Mouse (Mus musculus) embryo, embryonic 9.5 days (tissue): ENCODE data around the gene Hoxc9.

Experiments used
- DNase-seq: peaks from one replicate; pipeline ENCODE4 v3.0.0-alpha.2; 2017; ENCODE audit errors: extremely low spot score

Hoxc9 gene

DNA sequence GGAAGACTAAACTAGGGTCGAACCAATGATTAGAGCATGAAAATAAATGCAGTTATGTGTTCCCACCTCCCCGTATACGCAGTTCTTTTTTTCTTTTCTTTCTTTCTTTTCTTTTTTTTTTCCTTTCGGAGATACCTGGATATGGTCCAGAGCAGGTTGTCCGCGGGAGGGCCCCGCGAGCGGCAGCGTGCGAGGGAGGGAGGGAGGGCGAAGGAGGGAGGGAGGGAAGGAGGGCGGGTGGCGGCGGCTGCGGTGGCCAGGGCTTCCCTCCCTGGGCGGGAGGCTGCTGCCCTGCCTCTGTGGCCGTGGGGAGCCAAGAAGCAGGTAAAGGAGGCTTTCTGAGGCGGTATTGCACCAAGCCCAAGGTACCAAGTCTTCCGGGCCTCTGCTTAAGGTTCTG lies at the start of gene Hoxc9:
Gene Hoxc9 (plus strand): TSS at position 269 of the 400 bp plus-strand sequence.
- no peak for DNase-seq

DNA sequence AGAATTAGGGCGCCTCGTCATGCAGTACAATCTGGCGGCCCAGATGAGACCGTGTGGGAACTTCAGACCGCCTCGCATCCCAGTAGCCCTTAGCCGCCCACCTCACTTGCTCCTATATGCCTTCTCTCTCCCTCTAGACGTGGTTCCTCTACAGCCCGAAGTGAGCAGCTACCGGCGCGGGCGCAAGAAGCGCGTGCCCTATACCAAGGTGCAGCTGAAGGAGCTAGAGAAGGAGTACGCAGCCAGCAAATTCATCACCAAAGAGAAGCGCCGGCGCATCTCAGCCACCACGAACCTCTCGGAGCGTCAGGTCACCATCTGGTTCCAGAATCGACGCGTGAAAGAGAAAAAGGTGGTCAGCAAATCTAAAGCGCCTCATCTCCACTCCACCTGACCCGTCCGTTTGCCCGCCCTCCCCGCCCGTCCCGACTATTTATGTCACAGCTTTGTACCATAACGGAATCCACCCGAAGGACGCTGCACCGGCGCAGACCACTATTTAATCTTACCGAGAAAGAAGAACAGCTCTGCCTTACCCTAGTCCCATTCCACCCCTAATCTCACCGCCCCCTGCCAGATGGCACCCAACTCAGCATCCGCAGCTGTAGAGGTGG lies 49.1 kb upstream of the Hoxc9 start:
- DNase-seq: no peak

DNA sequence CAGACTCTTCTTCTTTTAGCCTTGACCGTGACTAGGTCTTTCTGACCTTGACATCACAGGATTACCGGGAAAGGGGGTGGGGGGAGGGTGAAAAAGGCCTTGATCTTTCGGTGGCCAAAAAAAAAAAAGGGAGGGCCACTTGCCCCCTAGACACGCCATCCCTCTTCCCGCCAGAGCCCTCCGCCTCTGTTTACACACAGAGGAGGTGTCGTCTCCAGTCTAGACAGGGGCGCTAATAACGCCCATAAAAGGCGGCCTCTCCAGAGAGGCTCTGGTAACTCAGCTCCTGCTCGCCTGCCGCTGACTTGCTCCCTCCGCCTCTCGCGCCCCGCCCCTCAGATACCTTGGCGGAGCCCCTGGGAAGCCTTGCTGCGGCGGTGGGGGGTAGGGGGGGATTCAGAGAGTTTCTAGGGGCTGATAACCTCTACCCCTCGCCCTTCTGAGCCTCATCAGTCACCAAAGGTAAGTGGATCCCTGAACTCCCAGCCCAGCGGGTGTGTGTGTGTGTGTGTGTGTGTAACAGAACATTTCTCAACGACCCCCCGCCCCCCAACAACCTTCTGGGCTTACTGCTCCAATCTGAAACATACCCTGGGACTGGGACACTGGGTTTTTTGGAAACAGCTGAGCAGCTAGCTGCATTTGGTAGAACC lies 44.4 kb upstream of the Hoxc9 start:
- no peak for DNase-seq

DNA sequence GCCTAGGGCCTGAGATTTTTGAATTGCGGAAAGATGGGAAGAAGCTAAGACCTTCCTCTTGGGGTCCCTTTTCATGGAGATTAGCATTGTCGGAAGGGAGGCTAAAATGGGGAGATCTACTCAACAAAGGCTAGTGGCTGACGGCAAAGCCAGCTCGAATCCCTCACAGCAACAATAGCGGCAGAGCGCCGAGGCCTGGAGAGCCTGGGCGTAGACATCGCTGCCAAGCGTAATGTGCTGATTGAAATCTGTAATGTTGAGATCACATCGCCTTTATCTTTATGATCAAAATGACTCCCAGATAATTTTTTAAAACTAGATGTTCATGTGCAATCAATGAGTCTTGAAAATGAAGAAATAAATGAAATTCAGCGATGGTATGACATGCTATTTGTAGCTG lies 41.8 kb upstream of the Hoxc9 start:
- DNase-seq: no peak

DNA sequence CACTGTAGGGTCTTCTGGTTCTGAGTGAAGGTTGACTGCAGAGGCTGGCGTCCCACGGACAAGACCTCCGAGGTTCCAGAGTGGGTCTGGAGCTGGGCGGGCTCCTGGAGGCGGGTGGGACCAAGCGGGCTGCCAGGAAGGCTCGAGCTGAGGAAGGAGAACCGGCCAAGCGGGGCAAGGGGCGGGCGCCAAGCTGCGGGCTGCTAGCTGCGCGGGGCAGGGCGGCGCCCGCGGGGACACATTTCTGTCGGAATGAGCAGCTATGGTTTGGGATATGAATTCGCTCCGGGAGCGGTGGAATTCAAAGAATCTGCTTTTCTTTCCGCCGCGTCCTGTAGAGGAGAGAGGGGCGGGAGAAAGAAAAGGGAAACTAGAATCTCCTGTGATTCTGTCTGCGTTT lies 41.3 kb upstream of the Hoxc9 start:
- peak; percentile 64 for DNase-seq

DNA sequence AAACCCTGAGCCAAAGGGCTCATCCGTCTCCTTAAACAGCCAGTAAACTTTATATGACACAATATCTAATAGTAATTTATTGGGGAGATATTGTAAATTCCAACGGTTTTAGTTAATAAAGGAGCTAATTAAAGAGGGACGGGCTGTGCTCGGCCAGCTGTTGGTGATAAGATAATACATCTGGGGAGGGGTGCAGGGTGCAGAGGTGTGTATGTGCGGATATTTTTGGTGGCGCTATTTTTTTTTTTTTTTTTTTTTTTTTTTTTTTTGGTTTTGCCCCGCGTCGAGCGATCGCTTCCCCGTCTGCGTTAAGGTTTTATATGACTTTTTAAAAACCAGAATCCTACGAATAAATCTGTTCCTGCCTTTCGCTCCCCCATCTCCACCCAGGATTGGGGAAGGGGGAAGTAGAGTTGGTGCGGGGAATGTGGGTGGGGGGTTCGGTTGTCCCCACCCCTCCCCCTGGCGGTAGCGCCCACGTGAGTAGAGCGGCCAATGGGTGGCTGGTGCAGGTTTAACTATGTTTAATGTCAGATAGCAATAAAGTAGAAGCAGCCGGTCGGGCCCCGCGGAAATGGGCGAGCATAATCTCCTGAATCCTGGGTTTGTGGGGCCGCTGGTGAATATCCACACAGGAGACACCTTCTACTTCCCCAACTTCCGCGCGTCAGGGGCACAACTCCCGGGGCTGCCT lies 39.8 kb upstream of the Hoxc9 start, which contains the start of gene Hoxc12:
Gene Hoxc12 (plus strand): TSS at position 479 of the 694 bp plus-strand sequence.
- no peak for DNase-seq

DNA sequence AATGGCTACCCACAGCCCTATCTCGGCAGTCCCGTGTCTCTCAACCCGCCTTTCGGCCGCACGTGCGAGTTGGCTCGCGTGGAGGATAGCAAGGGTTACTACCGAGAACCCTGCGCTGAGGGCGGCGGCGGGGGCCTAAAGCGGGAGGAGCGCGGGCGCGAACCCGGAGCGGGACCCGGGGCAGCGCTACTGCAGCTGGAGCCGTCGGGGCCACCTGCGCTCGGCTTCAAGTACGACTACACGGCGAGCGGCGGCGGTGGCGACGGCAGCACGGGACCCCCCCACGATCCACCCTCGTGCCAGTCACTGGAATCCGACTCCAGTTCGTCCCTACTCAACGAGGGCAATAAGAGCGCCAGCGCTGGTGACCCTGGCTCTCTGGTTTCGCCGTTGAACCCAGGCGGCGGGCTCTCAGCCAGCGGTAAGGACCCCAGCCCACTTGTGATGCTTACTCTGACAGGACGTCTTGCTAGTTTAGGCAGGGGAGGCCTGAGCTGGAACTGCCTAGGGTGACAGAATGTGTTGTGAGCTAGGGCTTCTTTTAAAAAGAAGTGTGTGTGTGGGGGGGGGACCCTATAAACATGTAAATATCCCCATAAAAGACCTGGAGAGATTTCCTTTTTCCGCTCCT lies 39.1 kb upstream of the Hoxc9 start:
- no peak for DNase-seq

DNA sequence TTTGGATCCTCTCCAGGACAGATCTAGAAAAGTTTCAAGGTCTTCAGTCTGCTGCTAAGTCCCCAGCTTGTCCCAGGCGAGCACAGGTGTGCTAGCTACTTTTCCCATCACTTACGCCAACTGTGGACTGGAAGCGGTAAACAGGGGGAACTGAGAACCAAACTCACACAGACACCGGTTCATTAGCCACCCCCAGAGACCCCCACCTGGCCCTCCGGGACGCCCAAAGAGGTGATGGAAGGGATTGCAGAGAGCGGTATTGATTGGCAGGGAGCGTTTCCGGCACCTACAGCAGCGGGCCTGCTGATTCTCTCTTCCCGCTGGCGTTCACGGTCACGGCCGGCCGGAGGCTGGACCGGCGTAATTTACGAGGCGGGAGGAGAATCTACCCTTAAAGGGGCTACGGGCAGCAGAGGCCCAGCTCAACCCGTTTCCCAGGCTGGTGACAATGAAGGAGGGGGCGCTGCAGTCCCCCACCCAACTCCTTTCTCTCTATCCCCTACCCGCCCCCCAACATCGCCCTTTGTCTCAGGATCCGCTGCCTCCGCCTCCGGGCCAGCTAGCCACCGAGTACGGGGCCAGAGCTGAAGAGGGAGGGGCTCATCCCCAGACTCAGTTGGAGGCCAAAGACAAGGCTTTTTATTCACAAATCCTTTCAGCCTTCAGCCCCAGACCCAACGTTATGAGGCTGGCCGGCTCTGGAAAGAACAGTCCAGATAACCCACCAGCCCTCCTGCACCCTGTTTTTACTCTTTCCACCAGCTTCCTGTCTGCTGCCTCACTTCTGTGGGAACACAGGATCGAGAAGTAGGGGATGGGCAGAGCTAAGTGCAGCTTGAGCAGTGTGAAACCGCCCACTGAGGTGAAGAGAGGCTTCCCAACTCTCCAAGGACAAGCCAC lies 36.7 kb upstream of the Hoxc9 start:
- DNase-seq: no peak

DNA sequence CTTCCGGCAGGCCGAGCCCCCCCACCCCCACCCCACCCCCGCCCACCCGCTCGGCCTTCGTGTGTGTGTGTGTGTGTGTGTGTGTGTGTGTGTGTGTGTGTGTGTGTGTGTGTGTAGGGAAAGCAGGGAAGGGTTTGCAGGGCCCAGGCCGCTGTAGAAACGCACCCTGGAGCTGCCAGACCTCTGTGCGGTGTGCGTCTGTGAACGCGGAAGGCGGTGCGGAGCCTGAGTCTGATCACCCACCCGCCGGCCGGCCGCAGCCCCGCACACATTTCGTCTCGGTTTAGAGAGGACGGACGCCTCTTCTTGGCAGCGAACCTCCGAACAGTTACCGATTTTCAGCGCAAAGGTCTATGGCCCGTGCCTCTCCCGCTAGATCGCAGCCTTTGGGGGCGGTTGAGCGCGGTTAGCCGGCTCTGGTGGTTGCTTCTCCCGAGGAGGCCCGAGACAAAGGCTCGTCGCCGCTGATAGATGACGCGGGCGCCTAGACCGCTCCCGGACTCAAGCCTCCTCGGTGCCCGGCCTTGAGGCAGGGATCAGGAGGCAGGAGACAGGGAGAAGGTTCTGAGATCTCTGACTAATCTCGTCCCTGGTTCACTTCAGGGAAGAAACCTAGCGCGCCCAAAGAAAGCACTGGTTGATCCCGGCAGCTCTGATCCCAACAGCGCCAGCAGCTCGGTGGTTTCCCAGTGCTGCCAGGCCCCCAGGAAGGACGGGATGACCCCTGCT lies 33.3 kb upstream of the Hoxc9 start:
- DNase-seq: no peak

DNA sequence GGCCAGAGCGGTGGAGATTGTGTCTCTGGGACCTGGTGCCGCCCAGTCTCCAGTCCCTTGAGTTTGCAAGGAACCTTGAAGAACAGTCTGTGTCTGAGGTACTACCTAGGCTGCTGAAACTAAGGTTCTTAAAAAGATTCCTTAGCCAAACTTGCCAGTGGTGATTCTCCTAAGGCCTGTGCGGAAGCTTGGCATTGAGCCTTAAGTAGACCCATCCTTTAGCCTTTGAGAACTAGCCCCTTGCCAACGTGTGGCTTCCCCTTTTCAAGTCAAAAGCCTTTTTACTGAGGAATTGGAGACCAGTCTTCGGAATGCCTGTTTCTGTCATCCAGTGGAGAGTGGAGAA lies 32.8 kb upstream of the Hoxc9 start:
- no peak for DNase-seq

DNA sequence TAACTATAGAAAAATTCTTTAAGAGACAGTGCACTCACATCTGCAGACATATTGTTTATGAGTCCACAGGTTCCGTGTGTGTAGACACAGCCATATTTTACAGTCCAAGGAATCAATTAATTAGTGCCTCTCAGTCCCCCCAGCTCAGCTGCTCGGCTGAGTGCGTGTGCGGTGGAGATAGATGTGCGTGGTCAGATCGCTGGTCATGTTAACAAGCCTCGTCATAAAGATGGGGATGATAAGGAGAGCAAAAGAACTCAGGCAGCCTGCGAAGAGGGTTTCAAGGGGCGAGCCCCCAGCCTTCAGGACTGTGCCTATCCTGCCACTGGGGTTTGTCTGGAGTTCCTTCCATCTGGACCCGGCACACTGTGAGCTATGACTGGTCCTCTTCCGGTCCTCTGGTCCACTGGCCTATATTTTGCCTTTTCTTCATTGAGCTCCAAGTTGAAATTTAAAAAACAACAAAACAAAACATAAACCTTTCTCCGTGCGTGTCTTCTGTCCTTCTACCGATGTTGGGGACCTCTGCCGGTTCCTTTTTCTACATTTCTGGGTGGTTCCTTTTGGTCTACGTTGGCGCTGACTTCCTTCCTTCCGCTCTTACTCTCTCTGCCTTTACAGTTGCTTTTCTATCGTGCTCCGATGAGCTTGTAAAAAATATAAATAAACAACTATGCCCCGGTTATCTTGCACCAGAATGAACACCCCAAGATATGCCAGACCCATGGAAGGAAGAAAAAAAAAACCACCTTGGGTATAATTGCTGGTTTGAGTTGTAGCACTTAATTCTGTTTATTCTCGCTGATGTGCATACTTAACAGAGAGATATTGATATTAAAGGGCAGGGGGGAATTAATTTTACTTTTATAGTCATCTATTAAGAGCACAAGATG lies 30.8 kb upstream of the Hoxc9 start:
- DNase-seq: no peak

DNA sequence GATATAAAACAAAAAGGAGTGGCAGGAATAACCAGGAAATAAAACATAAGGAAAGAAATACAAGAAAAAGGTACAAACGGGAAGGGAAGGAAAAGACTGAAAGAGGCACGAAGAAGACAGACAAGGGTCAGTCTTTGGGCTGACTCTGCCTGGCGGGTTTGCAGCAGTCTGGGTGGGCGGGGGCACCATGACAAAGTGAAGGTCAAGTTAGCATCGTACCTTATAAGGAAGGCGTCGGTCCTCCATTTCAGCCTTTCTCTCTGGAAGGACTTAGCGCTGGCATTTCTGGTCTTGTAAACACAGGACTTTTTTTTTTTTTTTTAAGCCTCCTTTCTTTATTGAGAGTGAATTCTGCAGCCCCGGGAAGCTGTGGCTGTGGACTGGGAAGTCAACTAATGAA lies 29.0 kb upstream of the Hoxc9 start:
- no peak for DNase-seq

DNA sequence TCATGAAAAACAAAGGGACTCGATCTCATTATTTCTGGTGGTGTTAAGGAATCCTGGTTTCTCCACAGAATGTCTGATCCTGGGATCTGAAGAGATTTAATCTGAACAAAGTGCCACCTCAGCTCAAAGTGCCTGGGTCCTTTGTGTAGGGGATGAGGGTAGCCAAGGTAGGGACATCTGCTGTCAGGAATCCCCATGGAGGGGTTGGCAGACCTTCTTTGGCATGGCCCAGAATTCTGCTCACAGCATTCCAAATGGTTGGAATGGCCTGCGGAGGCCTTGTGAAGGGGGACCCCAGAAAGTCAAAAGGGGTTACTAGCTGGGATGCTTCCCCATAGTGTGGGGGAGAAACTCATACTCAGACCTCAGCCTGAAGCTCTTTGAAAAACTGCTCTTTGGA lies 27.4 kb upstream of the Hoxc9 start:
- no peak for DNase-seq

DNA sequence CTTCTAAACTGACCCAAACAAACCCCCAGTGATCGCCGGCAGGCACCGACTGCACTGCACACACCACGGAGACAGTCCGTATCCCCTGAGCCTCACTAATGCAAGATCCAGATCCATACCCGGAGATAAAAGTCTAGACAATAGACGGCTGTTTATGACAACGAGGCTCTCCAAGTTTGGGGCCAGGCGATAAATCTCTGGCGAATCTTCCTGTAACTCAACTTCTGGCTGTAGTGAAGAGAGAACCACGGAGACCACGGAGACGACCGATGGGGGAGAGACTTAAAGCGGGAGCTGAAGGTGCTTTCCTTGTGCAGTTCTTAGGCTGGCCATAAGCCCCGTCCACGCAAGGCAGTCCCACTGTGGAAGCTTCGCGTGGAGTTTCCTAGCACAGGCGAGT lies 26.5 kb upstream of the Hoxc9 start:
- no peak for DNase-seq

DNA sequence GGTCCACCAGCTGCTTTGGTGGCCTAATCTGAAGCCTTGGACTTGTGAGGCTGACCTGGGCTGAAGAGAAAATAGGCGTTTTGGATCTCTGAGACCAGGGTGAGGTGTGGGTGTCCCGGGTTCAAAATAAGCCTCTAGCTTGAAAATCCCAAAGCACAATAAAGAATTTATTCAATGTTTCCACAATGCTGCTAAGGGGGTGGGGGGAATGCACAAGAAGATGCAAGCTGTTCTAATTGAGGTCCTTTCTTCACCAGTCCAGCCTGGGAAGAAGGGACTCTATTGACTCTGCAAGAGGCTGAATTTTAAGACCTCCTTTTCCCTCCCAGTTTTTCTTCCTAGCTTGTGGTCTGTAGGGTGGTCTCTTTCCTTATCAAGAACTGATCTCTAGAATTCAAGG lies 25.4 kb upstream of the Hoxc9 start:
- DNase-seq: no peak

DNA sequence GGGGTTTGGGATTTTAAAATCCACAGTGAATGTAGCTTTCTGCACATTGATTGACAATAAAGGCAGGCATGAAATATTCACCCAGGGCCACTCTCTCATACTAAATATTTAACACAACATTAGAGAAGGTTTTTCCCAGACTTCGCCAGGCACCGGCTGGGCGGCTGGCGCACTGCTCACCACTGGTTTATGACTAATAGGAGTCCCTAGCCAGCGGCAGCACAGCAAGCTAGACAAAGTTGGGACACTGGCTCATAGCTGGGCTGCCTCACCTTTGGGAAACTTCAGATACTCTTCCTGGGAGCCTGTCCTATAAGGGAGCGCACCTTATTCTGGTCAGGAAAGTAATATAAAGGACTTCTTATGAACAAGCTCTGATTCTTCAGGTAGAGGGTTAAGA lies 22.7 kb upstream of the Hoxc9 start:
- DNase-seq: no peak

DNA sequence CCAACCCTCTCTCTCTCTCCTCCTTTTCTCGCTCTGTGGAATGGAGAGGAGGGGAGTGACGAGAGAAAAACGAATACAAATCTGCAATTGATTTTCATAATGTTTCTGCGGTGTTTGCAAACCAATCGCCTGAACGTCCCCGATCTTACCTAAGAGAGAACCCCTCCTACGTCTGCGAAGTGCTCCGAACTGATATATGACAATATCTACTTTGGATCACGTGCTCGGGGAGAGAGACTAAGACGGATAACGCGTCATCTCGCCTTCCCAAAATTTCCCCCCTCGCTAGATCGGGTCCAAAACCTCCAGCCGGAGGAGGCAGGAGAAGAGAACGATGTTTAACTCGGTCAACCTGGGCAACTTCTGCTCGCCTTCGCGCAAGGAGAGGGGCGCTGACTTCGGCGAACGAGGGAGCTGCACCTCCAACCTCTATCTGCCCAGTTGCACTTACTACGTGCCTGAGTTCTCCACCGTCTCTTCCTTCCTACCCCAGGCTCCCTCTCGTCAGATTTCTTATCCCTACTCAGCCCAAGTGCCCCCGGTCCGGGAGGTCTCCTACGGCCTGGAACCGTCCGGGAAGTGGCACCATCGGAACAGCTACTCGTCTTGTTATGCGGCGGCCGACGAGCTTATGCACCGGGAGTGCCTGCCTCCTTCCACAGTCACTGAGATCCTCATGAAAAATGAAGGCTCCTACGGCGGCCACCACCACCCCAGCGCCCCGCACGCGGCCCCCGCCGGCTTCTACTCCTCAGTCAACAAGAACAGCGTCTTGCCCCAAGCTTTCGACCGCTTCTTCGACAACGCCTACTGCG lies 21.8 kb upstream of the Hoxc9 start, which contains the start of gene Hoxc11:
Gene Hoxc11 (plus strand): TSS at position 236 of the 815 bp plus-strand sequence.
- DNase-seq: no peak

DNA sequence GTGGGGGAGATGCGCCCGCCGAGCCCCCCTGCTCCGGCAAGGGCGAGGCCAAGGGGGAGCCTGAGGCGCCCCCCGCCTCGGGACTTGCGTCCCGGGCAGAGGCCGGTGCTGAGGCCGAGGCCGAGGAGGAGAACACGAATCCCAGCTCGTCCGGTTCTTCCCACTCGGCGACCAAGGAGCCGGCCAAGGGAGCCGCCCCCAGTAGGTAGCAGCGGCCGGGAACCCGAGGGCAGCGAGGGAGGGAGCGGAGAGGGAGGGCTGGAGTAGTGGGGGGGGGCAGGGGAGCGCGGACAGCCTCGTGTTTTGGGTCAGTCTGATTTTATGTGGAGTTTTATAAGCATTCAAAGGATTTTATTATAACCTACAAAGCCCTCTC lies 21.2 kb upstream of the Hoxc9 start:
- DNase-seq: no peak
